Mouse (Mus musculus): ENCODE results near the gene Hs3st1. TPM values are rescaled to one million over a fixed set of nuclear protein-coding genes. Genes with fewer than 3 reads are reported as not detected.
"Not testable (repeated sequence)": the region's sequence is repeated elsewhere in the genome, so short reads cannot be mapped to it uniquely, and the experiment has no call there.

Hs3st1 gene
- polyA plus RNA-seq (2014; fragmentation: Nextera tagmentation; extraction: Ambion mirVana) = 1.4 and 1.7 TPM in 2 replicates

GRCm38 (mm10) chr5:39755375-39755774, at the start of gene Hs3st1:
TSS of gene Hs3st1 (minus strand) at chr5:39755475.
- H3K4me2 ChIP-seq; H3K4me1 ChIP-seq (replicated peaks; ENCODE audit: control insufficient read depth, insufficient read depth, low read length); H3K9ac ChIP-seq (ENCODE audit: low read depth, low read length); H3K4me3 ChIP-seq (ENCODE audit: low read depth, low read length); ATAC-seq (replicated peaks; ENCODE audit: low FRiP score); H3K9me3 ChIP-seq (ENCODE audit: control insufficient read depth, low read length); DNase-seq (ENCODE audit: low spot score); H3K27ac ChIP-seq (ENCODE audit: low read depth, low read length); H3K36me3 ChIP-seq (ENCODE audit: control insufficient read depth, insufficient read depth, low read length); H3K27me3 ChIP-seq (replicated peaks; ENCODE audit: control insufficient read depth, insufficient read depth, low read length): not testable (repeated sequence)
- WGBS = 89% methylated on average over 15 of the region's 15 CpGs

GRCm38 (mm10) chr5:39804663-39805062, 49.4 kb upstream of the Hs3st1 start:
- Histone ChIP-seq H3K9ac (ENCODE audit: low read depth, low read length) (no peak overlapping the region), H3K36me3 (ENCODE audit: control insufficient read depth, insufficient read depth, low read length) (no peaks in the 10 kb centered on the region), H3K4me3 (ENCODE audit: low read depth, low read length) (no peak overlapping the region), H3K4me1 (replicated peaks; ENCODE audit: control insufficient read depth, insufficient read depth, low read length) (no peaks in the 10 kb centered on the region), H3K4me2 (no peak overlapping the region), H3K9me3 (ENCODE audit: control insufficient read depth, low read length) (no peaks in the 10 kb centered on the region), H3K27ac (ENCODE audit: low read depth, low read length) (no peak overlapping the region), H3K27me3 (replicated peaks; ENCODE audit: control insufficient read depth, insufficient read depth, low read length) (no peaks in the 10 kb centered on the region)
- DNase-seq (ENCODE audit: low spot score) (no peak), ATAC-seq (replicated peaks; ENCODE audit: low FRiP score) (no peak)
- WGBS = 85% methylated on average over 5 of the region's 5 CpGs

GRCm38 (mm10) chr5:39803941-39804340, 48.7 kb upstream of the Hs3st1 start:
- Histone ChIP-seq H3K27ac (ENCODE audit: low read depth, low read length) (no peak overlapping the region), H3K4me2 (no peak overlapping the region), H3K9me3 (ENCODE audit: control insufficient read depth, low read length) (no peaks in the 10 kb centered on the region), H3K27me3 (replicated peaks; ENCODE audit: control insufficient read depth, insufficient read depth, low read length) (no peaks in the 10 kb centered on the region), H3K4me3 (ENCODE audit: low read depth, low read length) (no peak overlapping the region), H3K4me1 (replicated peaks; ENCODE audit: control insufficient read depth, insufficient read depth, low read length) (no peaks in the 10 kb centered on the region), H3K36me3 (ENCODE audit: control insufficient read depth, insufficient read depth, low read length) (no peaks in the 10 kb centered on the region), H3K9ac (ENCODE audit: low read depth, low read length) (no peak overlapping the region)
- WGBS = 78% methylated on average over 3 of the region's 3 CpGs
- DNase-seq (ENCODE audit: low spot score) (no peak), ATAC-seq (replicated peaks; ENCODE audit: low FRiP score) (no peak)

GRCm38 (mm10) chr5:39803457-39803856, 48.2 kb upstream of the Hs3st1 start:
- no peaks in the 10 kb centered on the region for H3K36me3 ChIP-seq (ENCODE audit: control insufficient read depth, insufficient read depth, low read length)
- WGBS = 79% methylated on average over 3 of the region's 3 CpGs
- H3K9ac ChIP-seq (ENCODE audit: low read depth, low read length) = no peak overlapping the region
- ATAC-seq (replicated peaks; ENCODE audit: low FRiP score) = no peak
- no peak for DNase-seq (ENCODE audit: low spot score)
- no peak overlapping the region for H3K4me3 ChIP-seq (ENCODE audit: low read depth, low read length)
- no peak overlapping the region for H3K27ac ChIP-seq (ENCODE audit: low read depth, low read length)
- H3K9me3 ChIP-seq (ENCODE audit: control insufficient read depth, low read length) = no peaks in the 10 kb centered on the region
- no peaks in the 10 kb centered on the region for H3K4me1 ChIP-seq (replicated peaks; ENCODE audit: control insufficient read depth, insufficient read depth, low read length)
- H3K27me3 ChIP-seq (replicated peaks; ENCODE audit: control insufficient read depth, insufficient read depth, low read length) = no peaks in the 10 kb centered on the region
- no peak overlapping the region for H3K4me2 ChIP-seq

GRCm38 (mm10) chr5:39802110-39802509, 46.8 kb upstream of the Hs3st1 start:
- no peak overlapping the region for H3K27ac ChIP-seq (ENCODE audit: low read depth, low read length)
- H3K4me3 ChIP-seq (ENCODE audit: low read depth, low read length) = no peak overlapping the region
- ATAC-seq (replicated peaks; ENCODE audit: low FRiP score) (no peak), DNase-seq (ENCODE audit: low spot score) (no peak)
- no peak overlapping the region for H3K9ac ChIP-seq (ENCODE audit: low read depth, low read length)
- no peaks in the 10 kb centered on the region for H3K27me3 ChIP-seq (replicated peaks; ENCODE audit: control insufficient read depth, insufficient read depth, low read length)
- no peak overlapping the region for H3K4me2 ChIP-seq
- WGBS = 63% methylated on average over 3 of the region's 3 CpGs
- no peaks in the 10 kb centered on the region for H3K9me3 ChIP-seq (ENCODE audit: control insufficient read depth, low read length)
- no peaks in the 10 kb centered on the region for H3K36me3 ChIP-seq (ENCODE audit: control insufficient read depth, insufficient read depth, low read length)
- no peaks in the 10 kb centered on the region for H3K4me1 ChIP-seq (replicated peaks; ENCODE audit: control insufficient read depth, insufficient read depth, low read length)

- ATAC-seq (replicated peaks; ENCODE audit: low FRiP score) (no peak), DNase-seq (ENCODE audit: low spot score) (no peak)
- H3K9ac ChIP-seq (ENCODE audit: low read depth, low read length) = no peak overlapping the region
- no peak overlapping the region for H3K27ac ChIP-seq (ENCODE audit: low read depth, low read length)
- H3K4me1 ChIP-seq (replicated peaks; ENCODE audit: control insufficient read depth, insufficient read depth, low read length) = no peaks in the 10 kb centered on the region
- no peak overlapping the region for H3K4me3 ChIP-seq (ENCODE audit: low read depth, low read length)
- 80% methylated on average over 7 of the region's 7 CpGs for WGBS
- H3K27me3 ChIP-seq (replicated peaks; ENCODE audit: control insufficient read depth, insufficient read depth, low read length) = no peaks in the 10 kb centered on the region
- no peak overlapping the region for H3K4me2 ChIP-seq
- no peaks in the 10 kb centered on the region for H3K9me3 ChIP-seq (ENCODE audit: control insufficient read depth, low read length)
- H3K36me3 ChIP-seq (ENCODE audit: control insufficient read depth, insufficient read depth, low read length) = no peaks in the 10 kb centered on the region
These were observed 21.9 kb upstream of the Hs3st1 start for GRCm38 (mm10) chr5:39777094-39777710.

- H3K27ac ChIP-seq (ENCODE audit: low read depth, low read length) = no peak overlapping the region
- H3K27me3 ChIP-seq (replicated peaks; ENCODE audit: control insufficient read depth, insufficient read depth, low read length) = no peaks in the 10 kb centered on the region
- no peak overlapping the region for H3K9ac ChIP-seq (ENCODE audit: low read depth, low read length)
- no peaks in the 10 kb centered on the region for H3K4me1 ChIP-seq (replicated peaks; ENCODE audit: control insufficient read depth, insufficient read depth, low read length)
- H3K9me3 ChIP-seq (ENCODE audit: control insufficient read depth, low read length) = no peaks in the 10 kb centered on the region
- DNase-seq (ENCODE audit: low spot score) (no peak), ATAC-seq (replicated peaks; ENCODE audit: low FRiP score) (no peak)
- H3K36me3 ChIP-seq (ENCODE audit: control insufficient read depth, insufficient read depth, low read length) = no peaks in the 10 kb centered on the region
- H3K4me3 ChIP-seq (ENCODE audit: low read depth, low read length) = no peak overlapping the region
- WGBS = 72% methylated on average over 5 of the region's 5 CpGs
- no peak overlapping the region for H3K4me2 ChIP-seq
These were observed 16.5 kb upstream of the Hs3st1 start for GRCm38 (mm10) chr5:39771680-39772348.

- 78% methylated on average over 8 of the region's 8 CpGs for WGBS
- no peak overlapping the region for H3K27ac ChIP-seq (ENCODE audit: low read depth, low read length)
- no peak overlapping the region for H3K4me2 ChIP-seq
- no peak for DNase-seq (ENCODE audit: low spot score)
- no peak overlapping the region for H3K4me3 ChIP-seq (ENCODE audit: low read depth, low read length)
- H3K4me1 ChIP-seq (replicated peaks; ENCODE audit: control insufficient read depth, insufficient read depth, low read length) = no peaks in the 10 kb centered on the region
- H3K9ac ChIP-seq (ENCODE audit: low read depth, low read length) = no peak overlapping the region
- no peaks in the 10 kb centered on the region for H3K9me3 ChIP-seq (ENCODE audit: control insufficient read depth, low read length)
- no peaks in the 10 kb centered on the region for H3K27me3 ChIP-seq (replicated peaks; ENCODE audit: control insufficient read depth, insufficient read depth, low read length)
- ATAC-seq (replicated peaks; ENCODE audit: low FRiP score) = no peak
- H3K36me3 ChIP-seq (ENCODE audit: control insufficient read depth, insufficient read depth, low read length) = no peaks in the 10 kb centered on the region
These were observed 6.6 kb upstream of the Hs3st1 start for GRCm38 (mm10) chr5:39761682-39762456.
